Mouse (Mus musculus) C2C12 (cell line): ENCODE measurements around the gene Cux2.

Experiments
- CTCF ChIP-seq: IDR thresholded peaks from one replicate; pipeline ENCODE4 v1.5.1; 2011; ENCODE audit not compliant: control insufficient read depth, insufficient read depth, insufficient read length
- MAX ChIP-seq: IDR thresholded peaks from one replicate; pipeline ENCODE4 v1.6.1; 2011; ENCODE audit warnings: mild to moderate bottlenecking, control low read depth

- TF ChIP-seq CTCF (no peak), MAX (no peak)
These were observed 212.2 kb downstream of the Cux2 start, which contains the start of gene Sh2b3 for GRCm38 (mm10) chr5:121837441-121838340.
